Mouse (Mus musculus): ENCODE data around the gene Endov.

The Endov gene

DNA sequence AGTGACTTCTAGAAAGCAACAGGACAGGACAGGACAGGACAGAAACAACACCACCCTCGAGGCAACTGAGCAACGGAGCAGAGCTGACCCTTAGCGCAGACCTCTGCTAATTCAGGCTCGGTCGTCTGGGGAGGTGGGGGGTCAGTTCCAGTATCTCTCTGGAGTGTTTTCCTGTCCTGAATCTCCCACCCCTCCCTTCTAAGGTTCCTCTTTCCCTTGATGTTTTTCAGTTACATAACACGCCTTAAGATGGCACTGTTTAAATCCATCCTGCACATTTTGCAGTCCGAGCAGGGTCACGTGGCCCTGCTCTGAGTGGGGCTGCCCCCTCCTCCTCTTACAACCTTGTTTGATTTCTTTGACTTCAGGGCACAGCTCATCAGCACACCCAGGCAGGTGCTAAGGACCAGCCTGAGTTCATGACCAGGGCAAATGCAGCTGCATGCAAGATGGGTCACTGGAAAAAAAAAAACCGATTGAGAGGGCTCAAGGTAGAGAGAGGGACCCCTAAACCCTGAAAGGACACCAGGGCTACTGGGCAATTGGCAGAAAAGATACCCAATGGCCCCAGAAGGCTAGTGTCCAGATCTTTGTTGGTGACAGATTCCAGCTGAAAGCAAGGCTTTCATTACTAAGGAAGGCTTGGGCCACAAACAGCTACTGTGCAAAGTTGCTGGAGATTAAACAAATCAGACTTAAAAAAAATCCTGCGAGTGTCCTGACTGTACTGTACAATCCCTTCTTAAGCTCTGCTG, 54.8 kb downstream of the Endov start:
- DNase-seq (ENCODE audit: low read depth, low spot score), result no peak

DNA sequence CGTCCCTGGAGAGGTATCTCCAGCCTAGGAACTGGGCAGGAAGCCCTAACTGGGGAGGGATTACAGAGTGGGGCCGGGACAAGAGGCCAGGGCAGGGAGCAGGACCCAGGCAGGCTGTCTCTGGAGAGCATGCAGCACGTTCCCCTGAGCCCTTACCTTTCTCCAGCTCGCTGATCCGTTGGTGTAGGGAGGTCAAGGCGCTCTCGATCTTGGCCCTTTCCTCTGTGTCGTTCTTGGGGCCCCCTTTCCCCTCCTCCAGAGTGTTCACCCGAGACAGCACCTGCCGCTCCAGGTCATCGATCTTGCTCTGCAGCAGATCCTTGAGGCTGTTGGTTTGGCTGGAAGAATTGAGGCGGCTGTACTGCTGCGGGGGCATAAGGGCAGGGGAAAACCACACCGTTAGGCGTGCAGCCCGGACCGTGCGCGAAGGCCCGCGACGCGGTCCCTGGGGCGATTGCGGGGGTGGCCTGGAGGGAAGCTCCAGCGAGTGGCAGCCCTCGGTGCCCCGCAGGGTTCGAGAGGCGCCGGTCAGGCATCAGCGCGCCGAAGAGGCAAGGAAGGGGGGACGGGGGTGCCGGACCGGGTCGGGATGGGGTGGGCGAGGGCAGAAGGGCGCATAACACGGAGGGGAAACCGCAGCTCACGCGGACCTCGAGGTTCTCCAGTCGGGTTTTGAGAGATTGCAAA, 55.5 kb downstream of the Endov start:
- no peak for DNase-seq (ENCODE audit: low read depth, low spot score)

DNA sequence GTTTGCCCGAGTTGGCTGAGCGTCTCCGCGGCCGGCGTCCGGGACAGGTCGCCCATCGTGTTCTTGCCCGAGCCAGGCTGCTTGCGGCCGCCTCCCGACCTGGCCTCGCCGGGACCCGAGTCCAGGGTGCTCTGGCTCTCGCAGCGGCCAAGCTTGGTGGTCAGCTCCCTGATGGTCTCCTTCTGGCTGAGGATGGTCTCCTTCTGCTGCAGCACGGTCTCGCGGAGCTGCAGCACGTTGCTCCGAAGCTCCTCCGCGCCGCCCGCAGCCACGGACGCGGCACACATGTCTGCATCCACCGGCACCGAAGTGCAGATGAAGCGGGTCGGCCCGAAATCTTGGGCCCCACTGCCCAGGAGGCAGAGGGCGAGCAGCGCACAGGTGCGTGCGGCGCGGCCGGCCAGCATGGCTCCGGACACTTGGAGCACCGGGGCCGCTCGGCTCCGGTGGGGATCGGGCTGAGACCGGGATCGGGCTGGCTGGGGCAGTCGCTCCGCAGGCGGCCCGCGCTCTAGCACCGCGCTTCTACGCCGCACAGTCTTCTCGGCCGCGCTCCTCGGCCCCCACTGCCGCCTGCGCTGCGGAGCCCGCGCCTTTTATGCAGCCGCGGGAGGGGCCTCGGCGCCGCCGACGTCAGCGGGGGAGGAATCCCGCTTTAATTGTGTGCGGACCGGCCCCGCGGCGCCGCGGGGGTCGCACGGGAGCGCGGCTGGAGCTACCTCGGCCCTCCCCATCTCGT, 56.2 kb downstream of the Endov start, which contains the start of gene Nptx1:
Gene Nptx1 (minus strand): TSS at position 571 of the 739 bp plus-strand sequence.
- DNase-seq (ENCODE audit: low read depth, low spot score), result no peak

DNA sequence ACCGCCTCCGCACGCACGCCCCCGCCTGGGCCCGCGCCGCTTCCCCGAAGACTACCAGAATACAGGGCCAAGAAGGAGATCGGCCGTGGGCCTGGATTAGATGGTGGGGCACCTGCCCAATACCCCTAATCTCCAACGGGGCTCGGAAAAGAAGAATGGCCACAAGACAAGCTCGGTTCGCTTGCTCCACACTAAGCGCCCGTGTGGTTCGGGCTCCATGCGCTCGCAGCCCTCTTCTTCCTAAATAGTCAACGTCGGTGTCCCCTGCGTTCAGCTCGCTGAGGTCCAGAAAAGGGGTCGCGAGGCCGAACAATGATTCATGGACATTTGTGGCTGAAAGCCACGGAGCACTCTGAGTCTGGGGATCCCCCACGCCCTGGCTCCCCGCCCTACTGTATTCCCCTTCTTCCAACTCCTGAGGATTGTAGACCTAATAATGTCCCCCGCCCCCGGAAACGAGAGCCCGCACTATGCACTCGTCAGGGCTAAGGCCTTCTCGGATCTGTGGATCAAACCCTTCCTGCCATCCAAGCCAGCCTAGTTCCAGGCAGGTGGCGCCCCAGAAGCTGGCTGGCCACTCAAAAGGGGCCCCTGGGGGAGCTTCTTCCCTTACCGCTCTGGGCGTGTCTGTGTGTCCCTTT, 56.9 kb downstream of the Endov start:
- DNase-seq (ENCODE audit: low read depth, low spot score), result no peak

DNA sequence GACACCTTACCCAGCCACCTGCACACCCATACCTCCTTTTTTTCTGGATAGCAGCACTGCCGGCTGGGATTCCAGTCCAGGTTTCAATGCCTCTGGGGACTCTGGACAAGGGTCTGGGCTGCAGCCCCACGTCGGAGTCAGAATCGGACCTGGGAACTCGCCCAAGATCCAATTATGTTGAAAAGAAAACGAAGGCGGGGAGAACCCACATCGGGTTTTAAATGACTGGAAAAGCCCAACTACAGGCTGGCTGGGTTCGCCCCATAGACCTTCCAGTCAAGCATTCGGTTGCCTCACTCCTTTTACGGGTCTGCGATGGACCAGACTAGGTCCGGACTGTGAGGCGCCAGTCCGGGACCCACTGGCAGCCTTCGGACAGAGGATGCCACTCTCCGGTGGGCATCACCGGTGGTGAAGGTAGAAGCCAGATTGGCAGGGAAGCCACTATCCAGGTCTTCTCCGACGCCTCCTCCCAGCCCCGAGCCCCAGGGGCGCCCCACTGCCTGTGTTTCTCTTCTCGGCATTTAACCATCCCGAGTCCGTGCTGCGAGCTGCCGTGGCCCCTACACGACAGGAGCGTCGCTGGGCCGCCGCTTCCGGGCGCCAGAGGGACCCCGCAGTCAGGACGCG, 57.7 kb downstream of the Endov start:
- DNase-seq (ENCODE audit: low read depth, low spot score), result no peak

DNA sequence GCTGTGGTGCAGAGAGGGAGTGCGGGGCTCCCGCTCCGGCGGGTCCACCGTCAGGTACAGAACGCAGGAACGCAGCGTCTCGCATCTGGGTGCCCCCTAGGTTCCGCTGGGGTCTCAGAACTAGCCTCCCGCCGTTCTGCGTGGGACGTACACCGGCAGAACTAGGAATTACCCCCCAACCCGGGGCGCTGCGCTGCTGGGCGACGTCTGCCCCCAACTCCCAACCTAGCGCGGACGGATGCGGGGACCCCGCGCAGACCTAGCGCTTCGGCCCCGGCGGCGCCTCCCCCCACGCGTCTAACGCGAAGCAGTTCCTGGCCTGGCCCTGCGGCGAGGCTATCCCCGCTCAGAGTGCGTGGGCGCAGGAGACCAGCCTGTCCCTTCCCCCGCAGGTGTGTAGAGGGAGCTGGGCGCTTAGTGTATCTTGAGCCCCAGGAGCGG, 58.2 kb downstream of the Endov start:
- DNase-seq (ENCODE audit: low read depth, low spot score), result no peak

DNA sequence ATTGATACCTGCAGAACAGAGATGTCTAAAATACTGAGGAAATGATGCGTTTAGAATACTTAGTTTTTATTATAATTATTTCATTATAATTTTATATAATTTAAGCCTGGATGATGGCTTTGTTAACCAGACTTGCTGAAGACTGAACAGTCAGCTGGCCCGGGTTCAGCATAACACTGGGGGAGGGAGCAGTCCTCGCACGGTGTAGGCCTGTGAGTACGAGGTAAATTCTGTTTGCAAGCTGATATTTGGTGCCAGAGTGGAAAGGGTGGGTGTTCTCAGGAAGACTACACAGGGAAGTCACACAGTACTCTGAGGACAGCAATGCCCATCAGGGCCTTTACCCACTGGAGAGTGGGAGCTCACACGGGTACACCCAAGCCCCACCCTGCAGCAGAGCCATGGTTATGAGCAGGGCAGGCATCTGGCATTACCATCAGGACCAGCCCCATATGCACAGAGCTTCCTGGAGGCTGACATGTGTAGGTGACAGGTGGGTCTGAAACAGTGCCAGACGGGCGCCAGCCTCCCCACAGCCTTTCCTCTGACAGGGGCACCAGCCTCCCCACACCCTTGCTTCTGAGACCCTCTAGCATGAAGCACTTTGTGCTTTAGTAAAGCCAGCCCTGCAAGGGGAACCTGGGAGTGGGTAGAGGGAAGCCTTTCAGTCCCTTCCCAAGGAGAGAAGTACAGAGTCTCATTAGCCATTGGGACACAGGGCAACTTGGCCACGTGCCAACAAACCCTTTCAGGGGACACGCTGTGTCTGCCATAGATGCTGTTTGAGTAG, 59.6 kb downstream of the Endov start:
- DNase-seq (ENCODE audit: low read depth, low spot score), result no peak

DNA sequence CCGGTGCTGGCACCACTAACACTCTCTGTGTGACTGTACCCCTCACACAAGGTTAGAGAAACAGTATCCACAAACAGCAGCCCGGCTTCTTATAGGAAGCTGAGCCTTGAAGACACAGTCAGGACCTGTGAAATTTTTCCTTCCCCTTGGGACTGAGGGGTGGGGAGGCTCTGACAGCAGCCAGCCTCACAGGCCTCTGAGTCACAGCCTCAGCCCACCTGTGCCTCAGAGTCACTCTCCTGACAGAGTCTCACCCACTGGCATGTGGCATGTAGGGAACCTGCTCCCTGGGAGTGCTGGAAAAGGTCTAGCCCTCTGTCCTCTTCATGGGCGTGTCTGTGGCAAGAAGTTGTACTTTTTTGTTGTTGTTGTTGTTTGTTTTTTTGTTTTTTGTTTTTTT, 60.3 kb downstream of the Endov start:
- no peak for DNase-seq (ENCODE audit: low read depth, low spot score)

DNA sequence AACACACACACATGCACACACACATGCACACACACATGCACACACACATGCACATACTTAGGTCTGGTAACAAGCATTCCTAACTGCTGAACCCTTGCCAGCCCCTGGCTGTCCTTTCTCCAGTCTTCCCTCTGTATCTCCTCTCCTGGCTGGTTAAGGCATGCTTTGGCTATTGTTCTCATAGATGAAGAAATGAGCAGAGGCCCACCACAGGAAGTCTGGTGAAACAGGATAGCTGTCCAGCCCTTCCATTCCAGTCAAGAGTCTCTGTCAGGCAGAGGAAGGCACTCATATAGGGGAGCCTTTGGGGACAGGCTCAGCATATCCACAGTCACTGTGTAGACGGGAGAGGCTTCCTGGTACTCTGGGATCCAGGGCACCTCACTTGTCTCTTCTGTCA, 61.2 kb downstream of the Endov start:
- DNase-seq (ENCODE audit: low read depth, low spot score), result no peak

DNA sequence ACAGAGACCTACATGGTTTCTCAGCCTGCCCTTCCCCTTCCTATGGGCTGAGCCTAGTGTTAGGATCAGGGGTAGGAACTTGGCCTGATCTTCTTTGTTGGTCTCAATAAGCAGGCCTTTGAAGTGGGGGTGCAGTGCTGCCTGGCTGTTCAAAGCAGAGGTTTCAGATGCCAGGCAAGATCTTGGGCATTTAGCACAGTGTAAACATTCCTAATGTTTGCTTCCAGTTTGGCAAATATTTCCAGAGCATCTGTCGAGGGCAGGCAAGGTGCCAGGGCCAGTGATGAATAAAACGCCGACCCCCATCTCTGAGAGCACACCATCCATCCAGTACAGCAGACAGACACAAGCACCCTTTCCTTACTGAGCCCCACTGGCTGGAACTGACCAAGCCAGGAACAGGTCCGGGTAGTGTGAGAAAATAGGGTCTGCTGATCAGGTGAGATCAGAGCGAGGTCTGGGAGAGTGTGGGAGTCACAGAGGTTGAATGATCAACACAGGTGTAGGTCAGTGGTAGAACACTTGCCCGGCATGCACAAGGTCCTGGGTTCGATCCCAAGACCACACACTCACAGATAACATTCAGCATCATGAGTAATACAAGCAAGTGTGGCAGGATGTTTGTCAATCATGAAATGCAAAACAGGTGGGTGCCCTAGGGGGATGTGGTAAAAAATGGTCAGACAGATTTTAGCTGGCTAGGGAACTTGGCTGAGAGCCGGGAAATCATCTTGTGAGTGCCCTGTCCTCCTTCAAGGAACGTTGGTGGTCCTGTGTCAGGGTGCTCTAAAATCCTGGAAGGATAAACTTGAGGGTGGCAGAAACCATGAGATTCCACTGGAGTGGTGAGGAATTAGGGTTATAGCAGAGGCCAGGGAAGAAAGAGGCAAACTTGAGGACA, 62.0 kb downstream of the Endov start:
- DNase-seq (ENCODE audit: low read depth, low spot score), result no peak

DNA sequence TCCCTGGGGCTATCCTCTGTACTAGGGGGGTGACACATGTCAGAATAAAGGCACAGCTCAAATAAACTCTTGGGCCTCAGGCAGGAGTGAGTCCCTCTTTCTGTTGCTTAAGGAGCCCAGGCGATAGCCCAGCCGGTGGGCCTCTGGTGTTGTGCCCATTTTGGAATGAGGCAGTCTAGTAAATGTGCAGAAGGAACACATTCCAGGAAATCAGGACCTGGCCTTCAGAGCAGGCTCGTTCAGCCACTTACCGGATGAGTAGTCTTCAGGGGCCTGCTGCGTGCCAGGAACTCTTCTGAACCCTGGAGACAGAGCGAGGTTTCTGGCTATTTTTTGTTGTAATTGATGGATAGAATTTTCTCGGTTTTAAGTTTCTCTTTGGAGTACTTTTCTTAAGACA, 63.6 kb downstream of the Endov start:
- no peak for DNase-seq (ENCODE audit: low read depth, low spot score)

DNA sequence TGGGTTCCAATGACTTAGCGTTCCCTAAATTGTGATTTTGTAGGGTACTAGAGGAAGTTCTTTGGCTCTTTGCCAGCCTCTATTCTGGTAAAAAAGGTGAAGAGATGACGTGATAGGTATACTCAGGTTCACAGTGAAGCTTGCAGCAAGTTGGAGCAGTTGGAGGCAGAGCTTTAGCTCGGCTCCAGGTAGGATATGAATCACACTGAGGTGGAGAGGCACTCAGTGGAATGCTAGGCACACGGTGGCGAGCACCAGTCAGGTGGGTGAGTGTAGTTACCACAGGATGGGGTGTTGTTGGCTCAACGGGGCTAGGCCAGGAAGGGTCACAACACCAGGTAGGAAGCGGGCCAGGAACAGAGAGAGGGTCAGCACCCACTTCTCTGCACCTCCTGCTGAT, 64.0 kb downstream of the Endov start:
- DNase-seq (ENCODE audit: low read depth, low spot score), result no peak

DNA sequence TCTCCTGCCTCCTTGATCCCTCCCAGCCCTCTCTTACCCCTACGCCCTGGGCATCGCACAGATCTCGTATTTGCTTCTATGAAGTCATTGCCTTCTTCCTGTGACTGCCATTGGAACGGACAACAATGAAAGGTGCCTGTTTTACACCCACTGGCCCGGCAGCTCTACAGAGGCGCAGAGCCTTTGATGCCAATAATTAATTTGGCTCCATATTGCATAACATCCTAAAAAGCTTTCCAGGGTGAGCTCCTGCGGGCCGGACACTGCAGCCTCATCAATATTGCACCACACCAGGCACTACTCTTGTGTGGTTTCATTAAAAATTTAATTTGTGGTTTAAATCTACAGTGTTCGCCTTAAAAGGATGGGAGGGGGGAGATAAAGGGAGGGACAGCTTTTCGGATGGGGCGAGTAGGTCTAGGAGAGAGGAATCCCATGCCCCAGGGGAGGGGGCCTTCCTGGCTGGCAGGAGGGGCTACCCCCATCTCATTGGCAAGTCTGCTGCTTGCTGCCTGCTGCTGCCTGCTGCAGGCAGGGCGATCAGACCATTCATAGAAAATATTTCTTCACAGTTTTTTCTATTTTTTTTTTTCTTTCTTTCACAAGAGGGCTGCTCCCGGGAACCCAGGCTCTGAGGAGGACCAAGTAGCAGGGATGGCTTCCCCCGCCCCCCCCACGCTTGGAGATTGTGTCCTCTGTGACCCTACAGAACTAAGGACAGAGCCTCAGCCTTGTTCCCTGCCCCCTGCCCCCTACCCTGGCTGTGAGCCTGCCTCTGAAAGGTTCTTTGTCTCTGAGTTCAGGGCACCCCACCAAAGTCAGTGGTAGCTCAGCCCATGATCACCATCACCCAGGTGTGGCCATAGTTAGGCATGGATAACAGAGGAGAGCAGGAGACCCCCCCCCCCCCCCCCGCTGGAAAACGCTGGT, 67.1 kb downstream of the Endov start:
- no peak for DNase-seq (ENCODE audit: low read depth, low spot score)

DNA sequence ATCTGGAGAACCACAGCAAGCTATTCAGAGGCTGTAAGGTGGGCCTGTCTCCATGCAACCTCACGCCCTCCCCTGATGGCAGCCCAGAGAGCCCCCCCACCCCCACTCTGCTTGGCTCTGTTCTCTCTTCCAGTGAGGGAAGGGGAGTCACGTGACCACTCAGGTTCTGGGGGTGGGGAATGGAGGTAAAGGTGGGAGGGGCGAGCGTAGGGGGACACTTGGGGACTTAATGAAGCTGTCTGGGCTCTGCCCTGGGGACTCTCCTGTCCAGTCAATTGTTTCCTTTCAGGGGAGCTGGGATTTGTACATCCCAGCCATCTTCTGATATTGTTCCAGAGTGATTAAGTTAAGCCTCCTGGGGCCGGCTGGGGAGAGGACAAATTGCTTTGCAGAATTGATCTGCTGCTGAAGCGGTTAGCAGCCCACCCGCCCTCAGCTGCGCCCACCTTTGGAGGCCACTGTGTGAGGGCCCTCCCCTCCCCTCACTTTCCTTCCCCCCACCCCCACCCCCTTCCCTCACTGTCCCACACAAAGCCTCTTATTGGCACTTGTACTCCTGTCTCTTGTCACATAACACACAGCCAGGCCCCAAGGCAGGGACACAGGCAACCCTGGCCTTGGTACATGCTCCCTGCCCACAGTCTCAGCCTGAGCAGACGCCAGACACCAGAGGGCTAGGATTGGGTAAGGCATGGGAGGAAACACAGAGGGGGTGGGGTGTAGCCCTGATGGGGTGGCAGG, 67.9 kb downstream of the Endov start:
- DNase-seq (ENCODE audit: low read depth, low spot score), result no peak
